Mouse (Mus musculus) lung, postnatal 4 days (tissue): ENCODE measurements around the gene Nrros.
A peak's percentile ranks its signal among the peaks of the same experiment; 100 is the strongest.

Experiments used
- DNase-seq, 2 experiments: peaks; one replicate each; pipeline ENCODE4 v3.0.0; 2021

Gene Nrros

DNA sequence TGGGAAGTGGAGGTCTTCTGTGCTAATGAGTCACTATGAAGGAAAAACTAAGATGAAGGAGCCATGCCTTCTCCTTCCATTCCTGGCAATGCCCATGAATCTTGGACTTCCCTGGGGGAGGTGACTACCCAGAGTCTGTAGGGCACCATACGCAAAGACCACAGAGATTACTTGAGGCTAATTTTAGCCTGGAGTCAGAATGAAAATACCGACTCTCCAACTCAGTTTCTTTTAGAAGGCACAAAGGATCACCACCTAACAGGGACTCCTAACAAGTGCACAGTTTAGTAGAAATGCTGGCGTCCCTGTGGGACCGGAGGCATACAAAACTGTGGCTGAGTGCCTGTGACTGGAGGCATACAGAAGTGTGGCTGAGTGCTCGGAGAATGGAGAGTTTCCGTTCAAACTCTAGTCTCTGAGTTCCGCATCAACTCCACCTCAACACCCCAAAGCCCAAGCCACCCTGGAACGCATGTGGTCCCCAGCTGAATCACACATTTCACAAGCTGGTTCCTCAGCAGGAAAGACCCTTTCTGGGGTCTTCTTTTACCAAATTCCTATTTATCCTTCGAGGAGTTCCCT lies 4.6 kb downstream of the Nrros start:
- DNase-seq: no peak

DNA sequence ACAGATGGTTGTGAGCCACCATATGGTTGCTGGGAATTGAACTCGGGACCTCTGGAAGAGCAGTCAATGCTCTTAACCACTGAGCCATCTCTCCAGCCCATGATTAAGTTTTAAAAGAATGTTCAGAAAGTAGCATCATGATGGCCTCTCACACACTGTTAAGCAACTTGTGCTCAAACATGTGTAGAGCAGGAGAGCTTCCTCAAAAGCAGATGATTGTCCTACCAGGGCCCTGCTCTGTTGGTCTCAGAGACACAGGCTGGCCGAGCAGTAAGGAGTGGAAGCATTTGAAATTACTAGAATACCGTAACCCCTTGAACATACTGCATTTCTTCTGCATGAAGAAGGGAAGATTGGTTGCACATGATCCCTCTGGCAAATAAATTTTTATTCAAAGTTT lies 6.4 kb downstream of the Nrros start:
- DNase-seq: no peak

DNA sequence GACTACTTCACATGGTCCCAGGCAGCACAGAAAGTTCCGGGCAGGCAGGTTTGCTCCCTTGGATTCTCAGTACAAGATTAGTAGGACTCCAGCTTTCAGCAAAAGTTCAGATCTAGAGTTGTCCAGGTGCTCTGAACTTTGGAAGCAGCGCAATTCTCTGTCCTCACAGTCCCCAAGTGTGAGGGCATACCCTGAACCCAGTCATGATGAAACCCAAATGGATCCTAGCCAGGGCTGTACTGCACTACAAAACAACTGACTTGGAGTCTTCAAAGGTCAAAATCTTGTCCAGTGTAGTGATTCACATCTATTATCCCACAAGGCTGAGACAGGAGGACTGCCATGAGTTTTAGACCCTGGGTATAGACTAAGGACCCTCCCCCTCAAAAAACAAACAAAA lies 8.0 kb downstream of the Nrros start:
- no peak for DNase-seq

DNA sequence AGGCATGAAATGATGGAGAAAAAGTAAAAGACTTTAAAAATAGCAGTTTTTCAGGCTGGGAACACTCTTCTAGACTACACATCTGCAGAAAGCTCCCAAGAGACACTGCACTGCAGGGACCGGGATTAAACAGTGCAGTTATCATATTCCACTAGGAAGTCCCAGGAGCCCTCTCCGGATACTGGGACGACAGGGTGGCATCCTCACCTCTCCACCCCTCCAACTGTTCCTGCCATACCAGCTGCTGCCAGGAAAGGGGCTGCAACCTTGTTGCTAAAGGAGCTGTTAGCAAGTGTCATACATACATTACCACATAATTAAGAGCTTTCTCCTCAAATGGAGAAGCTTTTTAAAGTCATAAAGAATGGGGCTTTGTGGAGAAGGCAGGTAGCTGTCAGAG lies 8.7 kb downstream of the Nrros start:
- no peak for DNase-seq

DNA sequence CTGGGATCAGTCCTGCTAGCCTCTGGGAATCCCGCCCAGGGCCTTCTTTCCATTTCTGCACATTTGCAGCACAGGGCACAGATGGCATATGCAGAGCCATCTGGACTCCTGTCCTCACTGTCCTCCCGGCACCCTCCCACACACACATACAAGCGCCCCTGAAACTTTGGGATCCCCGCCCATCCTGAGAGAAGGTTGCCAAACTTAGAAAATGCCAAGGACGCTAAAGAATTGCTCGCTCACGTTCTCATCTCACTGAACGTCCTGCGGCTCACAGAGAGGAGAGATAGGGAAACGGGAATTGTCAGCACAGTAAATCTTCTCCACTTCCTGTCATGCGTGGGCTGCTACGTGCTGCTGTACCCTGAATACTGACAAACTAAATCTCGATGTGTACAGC lies 11.0 kb downstream of the Nrros start:
- DNase-seq: peak in 1 of 2 experiments; percentile 27

DNA sequence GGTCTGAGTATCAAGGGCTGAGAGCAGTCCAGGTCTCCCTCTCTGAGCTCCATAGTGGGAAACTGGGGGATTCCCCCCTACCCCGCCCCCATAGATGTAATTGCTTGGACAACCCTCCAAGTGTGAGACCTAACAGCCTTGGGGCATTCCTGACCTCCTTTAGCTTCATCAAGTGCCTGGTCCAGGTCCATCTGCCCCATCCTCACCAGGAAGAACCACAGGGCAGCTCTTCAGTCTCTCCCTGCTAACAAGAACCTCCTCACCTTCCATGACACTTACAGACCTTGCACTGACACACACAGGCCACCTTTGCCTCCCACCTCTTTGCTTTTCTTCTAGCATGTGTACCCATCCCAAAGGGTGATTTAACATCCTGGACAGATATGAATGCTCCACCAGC lies 11.4 kb downstream of the Nrros start:
- no peak for DNase-seq

DNA sequence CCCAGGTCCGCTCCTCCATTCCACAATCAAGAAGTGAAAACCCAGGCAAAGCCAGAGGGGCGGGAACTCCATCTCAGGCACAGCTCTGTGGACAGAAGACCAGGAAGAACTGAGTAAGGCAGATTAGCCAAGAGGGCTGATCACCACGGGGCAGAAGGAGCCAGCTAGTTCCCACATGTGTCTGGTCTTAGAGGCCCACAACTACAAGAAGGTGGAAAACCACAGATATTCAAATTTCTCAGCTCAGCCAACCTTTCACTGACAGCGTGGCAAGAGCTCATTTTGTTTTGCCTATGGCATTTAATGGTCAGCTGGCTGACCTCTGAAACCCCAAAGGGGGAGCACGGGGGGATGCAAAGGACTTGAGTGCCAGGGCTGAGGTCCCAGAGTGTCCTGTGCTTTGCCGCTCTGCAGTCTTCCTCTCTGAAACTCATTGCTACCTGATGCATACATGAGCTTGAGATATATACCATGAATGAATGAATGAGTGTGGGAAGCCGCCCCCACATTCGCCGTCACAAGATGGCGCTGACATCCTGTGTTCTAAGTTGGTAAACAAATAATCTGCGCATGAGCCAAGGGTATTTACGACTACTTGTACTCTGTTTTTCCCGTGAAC lies 17.7 kb downstream of the Nrros start:
- no peak for DNase-seq

DNA sequence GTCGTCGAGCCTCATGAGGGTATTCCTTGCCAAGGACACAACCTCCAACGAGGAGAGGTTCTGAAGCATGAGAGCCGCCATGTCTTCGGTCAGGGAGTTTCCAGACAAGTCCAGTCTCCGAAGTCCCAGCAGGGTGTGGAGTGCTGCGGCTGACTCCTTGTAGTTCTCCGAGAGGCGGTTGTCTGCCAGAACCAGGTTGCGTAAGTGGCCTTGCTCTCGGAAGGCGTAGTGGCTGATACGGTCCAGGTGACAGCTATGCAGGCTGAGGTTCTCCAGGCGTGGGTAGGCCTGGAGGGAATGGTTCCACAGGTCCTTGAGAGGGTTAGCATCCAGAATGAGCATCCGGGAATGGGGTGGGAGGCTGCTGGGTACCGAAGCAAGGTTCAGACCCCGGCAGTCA lies 20.8 kb downstream of the Nrros start:
- no peak for DNase-seq

DNA sequence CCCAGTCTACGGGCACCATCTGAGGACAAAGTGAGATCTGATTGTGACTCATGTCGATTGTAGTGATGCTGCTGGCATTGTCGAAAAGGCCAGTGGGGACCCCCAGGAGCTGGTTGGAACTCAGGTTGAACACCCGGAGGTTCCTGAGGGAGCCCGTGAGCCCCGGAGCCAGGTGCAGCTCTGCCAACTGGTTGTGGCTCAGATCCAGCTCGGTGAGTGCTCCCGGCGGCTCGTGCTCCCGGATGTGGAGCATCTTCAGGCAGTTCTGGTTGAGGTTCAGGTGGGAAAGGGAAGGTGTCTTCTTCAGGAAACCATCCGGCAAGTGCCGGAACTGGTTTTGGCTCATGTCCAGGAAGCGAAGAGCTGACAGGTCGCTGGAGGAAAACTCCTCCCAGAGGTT lies 21.6 kb downstream of the Nrros start:
- no peak for DNase-seq

DNA sequence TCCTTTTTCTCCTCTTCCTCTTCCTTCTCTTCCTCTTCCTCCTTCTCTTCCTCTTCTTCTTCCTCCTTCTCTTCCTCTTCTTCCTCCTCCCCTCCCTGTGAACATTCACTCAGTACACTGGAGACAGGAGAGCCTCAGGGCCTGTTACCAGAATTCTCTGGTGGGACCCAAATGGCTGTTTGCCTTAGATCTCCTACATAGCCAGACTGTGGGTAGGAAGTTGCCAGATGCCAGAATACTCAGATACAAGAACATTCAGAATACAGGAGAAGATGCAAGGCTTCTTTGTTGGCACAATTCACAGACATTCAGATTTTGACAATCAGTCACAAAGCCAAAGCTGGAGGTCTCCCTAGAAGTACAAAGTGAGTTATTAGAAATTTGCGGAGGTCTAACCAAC lies 26.4 kb downstream of the Nrros start:
- DNase-seq: no peak

DNA sequence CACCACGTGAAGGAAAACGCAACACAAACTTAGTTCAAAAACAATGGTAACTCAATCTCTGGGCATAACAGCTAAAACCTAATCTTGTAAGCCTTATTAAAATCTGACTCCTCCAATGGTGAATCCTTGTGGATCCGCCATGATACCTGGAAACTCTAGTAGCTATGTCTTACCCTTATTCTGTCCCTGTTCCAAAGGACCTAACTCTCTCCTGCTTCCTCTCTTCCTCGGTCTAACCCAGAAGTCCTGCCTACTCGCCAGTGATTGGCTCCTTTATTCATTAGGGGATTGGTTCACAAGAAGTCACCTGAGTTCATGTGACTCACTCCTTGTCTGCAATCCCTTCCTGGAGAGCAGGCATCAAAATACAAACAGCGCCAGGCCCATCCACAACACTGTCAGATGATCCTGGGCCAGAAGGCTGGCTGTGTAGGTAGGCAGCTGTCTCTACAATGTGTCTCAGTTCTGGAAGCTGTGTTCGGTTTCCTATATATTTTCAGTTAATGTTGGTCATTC lies 29.5 kb downstream of the Nrros start:
- DNase-seq: no peak

DNA sequence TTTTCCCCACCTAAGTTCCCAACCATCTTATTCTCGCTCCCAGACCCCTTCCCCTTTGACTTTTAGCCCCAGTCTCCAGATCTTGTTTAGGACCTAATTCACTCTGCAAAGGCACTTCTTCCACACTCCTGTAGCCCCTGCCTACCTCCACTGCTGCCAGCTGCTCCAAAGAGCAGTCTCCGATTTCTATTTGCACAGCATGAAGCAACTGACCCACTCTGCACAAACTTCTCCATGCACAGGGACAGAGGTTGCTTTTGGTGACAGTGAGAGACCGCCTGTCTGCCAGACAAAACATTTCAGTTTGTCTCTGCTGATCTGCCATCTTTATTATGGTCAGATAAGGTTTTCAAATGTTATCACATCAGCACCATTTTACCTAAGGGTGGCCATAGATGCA lies 32.2 kb downstream of the Nrros start:
- no peak for DNase-seq

DNA sequence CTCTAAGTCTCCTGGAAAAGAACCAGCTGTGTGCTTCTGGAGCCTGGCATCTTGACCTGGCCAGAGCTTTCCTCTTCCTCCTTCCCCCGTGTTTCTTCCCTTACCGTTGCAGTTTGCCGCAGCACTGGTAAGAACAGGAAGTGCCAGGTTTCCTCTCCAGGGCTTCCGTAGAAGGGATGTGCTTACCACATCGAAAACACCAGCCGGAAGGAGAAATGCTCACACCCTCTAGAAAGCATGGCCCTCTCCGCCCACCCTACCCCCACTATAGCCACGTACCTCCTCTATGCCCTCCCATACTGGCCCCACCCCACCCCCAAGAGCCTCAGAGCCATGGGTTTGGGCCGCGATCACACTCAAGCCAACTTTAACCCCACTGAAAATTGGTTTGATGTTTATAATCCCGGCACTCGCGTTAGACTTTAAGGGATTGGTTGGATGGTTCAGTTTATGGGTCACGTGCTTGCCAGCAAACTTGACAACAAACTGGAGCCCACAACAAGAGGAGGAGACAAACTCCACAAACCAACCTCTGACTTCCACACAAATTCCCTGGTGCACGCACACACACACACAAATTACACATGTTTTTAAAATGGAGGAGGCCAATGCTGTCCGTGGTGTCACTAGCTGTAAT lies 35.1 kb downstream of the Nrros start:
- DNase-seq: peak; percentile 76

DNA sequence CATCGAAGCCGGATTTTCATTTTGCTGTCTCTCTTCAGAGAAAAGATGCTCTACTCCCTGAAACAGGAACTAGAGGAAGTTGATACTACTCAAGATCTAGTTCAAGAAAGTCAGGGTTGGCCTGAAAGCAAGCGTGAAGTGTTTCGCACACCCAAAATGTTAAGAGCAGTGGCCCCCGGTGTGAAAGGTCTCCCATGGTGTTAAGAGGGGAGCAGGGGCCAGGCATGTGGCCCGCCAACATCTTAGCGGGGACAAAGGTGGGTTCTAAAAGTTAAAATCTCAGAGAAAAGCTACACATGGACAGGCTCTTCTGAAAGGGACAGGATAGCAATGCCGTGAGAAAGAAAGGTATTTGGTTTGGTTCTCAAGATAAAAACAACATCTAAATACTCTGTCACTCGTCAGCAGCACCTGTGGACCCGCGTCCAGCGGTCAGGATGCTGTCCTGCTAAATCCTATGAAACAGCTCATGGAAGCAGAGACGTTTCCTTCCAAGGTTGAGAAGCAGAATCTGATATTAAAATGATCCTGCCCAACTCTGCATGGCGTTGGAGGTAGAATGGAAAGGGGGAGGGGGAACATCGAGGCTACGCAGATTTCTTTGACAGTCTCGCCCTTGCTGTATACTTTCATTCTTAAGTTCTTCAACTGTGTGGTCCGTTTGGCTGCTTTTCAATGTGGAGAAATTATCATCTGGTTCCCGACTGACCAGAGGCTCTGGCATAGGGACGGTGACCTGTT lies 35.8 kb downstream of the Nrros start:
- no peak for DNase-seq

DNA sequence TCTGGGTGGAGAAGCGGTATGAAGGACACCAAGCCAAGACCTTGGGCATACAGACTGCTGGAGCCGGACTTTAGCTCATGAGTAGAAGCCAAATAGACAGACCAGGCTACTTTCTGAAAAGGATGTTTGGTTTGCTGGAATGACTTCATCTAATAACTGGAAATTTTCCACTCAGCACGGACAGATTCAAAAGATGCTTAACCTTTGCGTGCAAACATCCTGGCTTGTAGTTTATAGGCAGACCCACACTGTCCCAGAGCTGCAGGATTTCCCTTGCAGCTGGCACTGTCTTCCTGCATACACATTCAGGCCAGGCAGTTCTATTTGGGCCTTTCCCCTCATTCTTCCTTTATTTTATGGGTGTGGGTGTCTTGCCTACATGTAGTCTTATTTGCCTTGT lies 38.3 kb downstream of the Nrros start:
- DNase-seq: peak; percentile 46 to 72

DNA sequence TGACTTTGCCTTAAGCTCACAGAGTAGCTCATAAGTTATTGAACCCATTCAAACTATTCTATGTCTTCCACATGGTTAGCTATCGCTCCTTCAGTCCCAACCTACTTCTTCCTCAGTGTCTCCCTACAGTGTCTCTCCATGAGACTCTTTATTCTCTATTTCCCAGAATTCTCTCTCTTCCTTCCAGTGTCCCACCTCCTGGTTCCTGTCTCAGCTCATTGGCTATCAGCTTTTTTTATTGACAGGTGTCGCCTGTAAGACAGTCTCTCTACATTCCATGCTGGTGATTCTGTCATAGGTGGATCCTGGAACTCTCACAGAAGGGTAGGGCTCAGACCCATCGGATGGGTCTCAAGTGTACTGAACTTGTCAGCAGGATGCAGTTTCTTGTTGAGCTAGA lies 40.0 kb downstream of the Nrros start:
- DNase-seq: no peak

DNA sequence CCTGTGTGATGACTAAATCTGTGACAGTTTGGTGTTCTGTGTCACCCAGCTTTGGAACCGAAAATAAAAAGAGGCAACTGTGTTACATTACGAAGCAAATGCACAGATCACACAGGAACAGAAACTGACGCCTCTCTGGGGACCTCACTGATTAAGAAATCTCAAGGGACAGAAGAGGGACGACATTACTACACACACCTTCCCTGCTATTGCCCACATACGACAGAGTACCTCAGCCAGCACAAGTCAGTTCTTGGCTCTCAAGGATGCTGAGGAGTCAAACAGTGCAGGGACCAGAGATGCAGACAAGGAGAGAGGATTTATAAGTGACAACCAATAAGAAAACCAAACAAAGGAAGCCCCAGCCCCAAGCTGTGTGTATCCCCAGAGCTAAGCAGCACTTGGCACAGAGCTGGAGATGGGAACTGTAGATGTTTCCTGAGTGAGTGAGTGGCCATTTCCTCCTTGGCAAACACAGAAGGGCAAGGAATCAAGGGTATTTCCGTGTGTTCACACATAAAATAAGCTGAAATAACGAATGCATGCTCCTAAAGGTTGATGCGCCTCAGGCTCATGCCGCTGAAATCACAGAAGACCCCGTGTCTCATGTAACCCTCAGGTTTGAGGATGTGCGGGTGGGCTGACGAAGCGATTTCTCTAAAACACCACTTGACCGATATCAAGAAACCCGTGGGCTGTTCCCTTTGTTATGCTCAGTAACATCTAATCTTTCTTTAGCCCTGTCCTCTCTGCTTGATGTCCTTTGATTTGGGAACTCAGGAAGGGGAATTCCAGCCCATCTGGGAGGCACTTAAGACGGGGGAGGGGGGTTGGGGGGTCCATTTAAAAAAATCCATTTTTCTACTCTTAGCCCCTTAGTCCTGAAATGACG lies 40.7 kb downstream of the Nrros start:
- DNase-seq: peak; percentile 57 to 59

DNA sequence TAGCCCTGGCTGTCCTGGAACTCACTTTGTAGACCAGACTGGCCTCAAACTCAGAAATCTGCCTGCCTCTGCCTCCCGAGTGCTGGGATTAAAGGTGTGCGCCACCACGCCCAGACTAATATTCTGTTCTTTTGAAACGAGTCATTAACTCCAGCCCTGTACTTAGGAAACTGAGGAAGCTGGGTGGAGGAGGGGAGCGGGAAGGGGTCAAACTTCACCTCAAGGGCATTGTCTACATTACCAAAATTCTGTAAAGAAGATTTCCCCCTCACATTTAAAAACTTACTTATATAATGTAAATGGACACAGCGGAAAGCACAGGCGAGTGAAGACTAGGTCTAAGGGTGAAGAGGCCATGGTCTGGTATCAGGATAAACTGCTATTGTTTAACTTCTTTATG lies 41.4 kb downstream of the Nrros start:
- DNase-seq: no peak

DNA sequence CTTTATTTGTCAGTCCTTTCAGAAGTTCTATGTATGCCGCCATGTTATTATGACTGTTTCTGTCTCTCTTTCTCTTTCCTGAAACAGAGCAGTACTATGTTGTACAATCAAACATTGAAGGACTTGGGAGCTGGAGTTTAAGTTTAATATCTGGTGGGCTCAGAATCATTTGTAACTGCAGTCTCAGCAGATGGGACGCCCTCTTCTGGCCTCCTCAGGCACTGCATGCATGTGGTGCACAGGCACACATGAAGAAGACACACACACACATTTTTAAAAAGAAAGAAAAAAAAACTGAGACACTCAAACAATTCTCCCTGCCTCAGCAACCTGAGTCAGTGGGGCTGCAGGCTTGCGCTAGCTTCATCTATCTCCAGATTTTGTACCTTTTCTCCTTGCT lies 44.9 kb downstream of the Nrros start:
- no peak for DNase-seq

DNA sequence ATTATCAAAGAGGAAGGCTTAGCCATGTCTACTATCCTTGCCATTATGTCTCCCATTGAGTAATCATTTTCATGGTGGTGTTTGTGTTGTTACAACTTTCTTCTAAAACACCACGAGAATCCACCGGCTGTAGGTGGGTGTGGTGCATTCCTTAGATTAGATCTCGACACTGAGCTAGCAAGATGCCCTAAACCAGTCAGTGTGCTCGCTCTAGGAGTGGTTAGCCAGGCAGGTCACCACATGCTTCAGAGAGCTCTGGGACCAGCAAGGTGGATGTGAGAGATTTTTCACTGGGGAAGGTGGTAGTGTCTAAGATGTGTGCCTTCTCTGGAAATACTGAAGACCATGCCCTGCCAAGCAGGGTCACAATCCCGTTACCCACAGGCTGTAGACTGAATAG lies 49.2 kb downstream of the Nrros start:
- DNase-seq: no peak

DNA sequence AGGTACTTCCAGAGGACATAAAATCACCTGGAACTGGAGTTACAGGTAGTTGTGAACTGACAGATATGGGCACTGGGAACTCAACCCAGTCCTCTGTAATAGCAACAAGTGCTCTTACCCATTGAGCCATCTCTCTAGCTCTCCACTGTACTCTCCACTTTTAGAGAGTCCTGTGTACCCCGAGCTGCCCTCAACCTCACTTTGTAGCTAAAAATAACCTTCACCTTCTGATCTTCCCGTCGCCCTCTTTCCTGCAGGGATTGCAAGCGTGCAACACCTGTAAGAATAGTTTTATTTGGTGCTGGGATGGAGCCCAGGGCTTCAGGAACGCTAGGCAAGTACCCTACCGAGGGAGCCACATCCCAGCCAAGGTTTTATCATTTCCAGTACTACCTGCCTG lies 49.6 kb downstream of the Nrros start:
- no peak for DNase-seq

DNA sequence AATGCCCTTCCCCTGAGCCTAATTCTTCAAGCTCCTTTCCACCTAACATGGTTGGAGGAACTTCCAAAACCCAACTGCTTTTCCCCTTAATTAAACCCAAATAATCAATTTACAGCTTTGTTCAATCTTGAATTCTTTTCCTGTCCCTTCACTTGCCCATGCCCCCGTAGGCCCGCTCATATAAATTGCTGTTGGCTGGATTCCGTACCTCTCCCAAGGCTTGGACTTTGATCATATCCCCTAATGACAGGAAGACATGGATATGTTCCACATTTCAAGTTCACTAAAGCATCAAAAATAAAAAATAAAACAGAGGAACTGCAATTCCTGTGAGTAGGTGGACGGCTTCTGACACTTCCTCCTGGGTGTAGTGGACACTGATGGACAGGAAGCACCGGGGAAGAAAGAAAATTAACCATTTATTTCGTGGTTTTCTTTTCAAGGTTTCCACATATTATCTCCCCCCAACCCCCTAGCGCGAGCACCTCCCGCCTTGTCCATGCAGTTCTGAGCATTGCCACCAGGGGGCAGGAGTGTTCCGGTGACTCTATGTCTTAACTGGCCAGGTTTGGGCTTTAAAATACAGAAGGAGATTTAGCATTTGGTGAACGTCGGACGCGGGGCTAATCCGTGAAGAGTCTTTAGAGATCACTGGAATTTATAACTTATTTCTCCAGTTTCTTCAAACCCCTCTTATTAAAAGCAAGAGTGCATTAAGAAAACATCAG lies 50.3 kb downstream of the Nrros start:
- peak; percentile 83 to 93 for DNase-seq
